In genomic region chr5:107725435-107726261, GRCm38 (mm10) we compare ENCODE assay signal across 7 mouse cellular contexts. TPM values are rescaled to one million over a fixed set of nuclear protein-coding genes. Genes with fewer than 3 reads are reported as not detected.
DNase-seq lines count a peak whose midpoint lies in the region; ATAC-seq and TF ChIP-seq lines count a peak whose summit lies in the region.

Gfi1 (minus strand) TSS chr5:107726036.

- no peaks in the 10 kb centered on the region for H3K36me3 ChIP-seq in E14TG2a.4 (ENCODE audit: insufficient read depth, low read length)
- no peaks in the 10 kb centered on the region for H3K36me3 ChIP-seq in heart, embryonic 11.5 days (ENCODE audit: control insufficient read depth, insufficient read depth, low read length)
- no peaks in the 10 kb centered on the region for H3K36me3 ChIP-seq in midbrain, embryonic 14.5 days (ENCODE audit: control insufficient read depth, insufficient read depth, low read length)
- no peaks in the 10 kb centered on the region for H3K36me3 ChIP-seq in stomach, postnatal 0 days (ENCODE audit: control insufficient read depth, insufficient read depth, low read length)

- no peak within 1 kb of the TSS for H3K27ac ChIP-seq in heart, embryonic 11.5 days (ENCODE audit: low read depth, low read length)
- no peak within 1 kb of the TSS for H3K27ac ChIP-seq in midbrain, embryonic 14.5 days (replicated peaks; ENCODE audit: low read depth, low read length)
- no peak within 1 kb of the TSS for H3K27ac ChIP-seq in stomach, postnatal 0 days (replicated peaks)

- peaks cover 48% of the 10 kb centered on the region for H3K4me1 ChIP-seq in E14TG2a.4 (replicated peaks; ENCODE audit: low read depth, low read length)
- peaks cover 39% of the 10 kb centered on the region for H3K4me1 ChIP-seq in heart, embryonic 11.5 days (ENCODE audit: control insufficient read depth, insufficient read depth, low read length)
- H3K4me1 ChIP-seq in midbrain, embryonic 14.5 days (ENCODE audit: control insufficient read depth, insufficient read depth, low read length): peaks cover 23% of the 10 kb centered on the region
- H3K4me1 ChIP-seq in stomach, postnatal 0 days (replicated peaks; ENCODE audit: control insufficient read depth, insufficient read depth): peaks cover 14% of the 10 kb centered on the region

- H3K4me2 ChIP-seq in heart, embryonic 11.5 days: peak within 1 kb of the TSS; percentile 80
- peak within 1 kb of the TSS; percentile 43 for H3K4me2 ChIP-seq in midbrain, embryonic 14.5 days (ENCODE audit: low read length)
- peak within 1 kb of the TSS; percentile 51 for H3K4me2 ChIP-seq in stomach, postnatal 0 days (replicated peaks; ENCODE audit: low read depth)

- DNase-seq in kidney, postnatal 4 days: peak; percentile 24 to 53
- peak; percentile 30 for DNase-seq in midbrain, embryonic 14.5 days
- DNase-seq in stomach, postnatal 0 days (ENCODE audit: low spot score): peak; percentile 31
- DNase-seq in right cerebral cortex, postnatal 10 days (ENCODE audit: low spot score in 2 of 2): no peak

- peak within 1 kb of the TSS; percentile 57 for H3K4me3 ChIP-seq in E14TG2a.4 (replicated peaks; ENCODE audit: low read length)
- H3K4me3 ChIP-seq in heart, embryonic 11.5 days (ENCODE audit: low read depth, low read length): peak within 1 kb of the TSS; percentile 45
- peak within 1 kb of the TSS; percentile 15 for H3K4me3 ChIP-seq in midbrain, embryonic 14.5 days (replicated peaks; ENCODE audit: low read depth, low read length)
- peak within 1 kb of the TSS; percentile 29 for H3K4me3 ChIP-seq in stomach, postnatal 0 days (ENCODE audit: low read depth, low read length)

- peaks cover 80% of the 10 kb centered on the region for H3K27me3 ChIP-seq in E14TG2a.4 (ENCODE audit: insufficient read depth, low read length)
- H3K27me3 ChIP-seq in heart, embryonic 11.5 days (ENCODE audit: control insufficient read depth, insufficient read depth, low read length): peaks cover 86% of the 10 kb centered on the region
- H3K27me3 ChIP-seq in midbrain, embryonic 14.5 days (ENCODE audit: control insufficient read depth, insufficient read depth, low read length): peaks cover 83% of the 10 kb centered on the region
- H3K27me3 ChIP-seq in stomach, postnatal 0 days (ENCODE audit: control insufficient read depth, insufficient read depth, low read length): peaks cover 30% of the 10 kb centered on the region; the same call in 1 of the 2 replicates

- TF ChIP-seq EP300 in stomach, postnatal 0 days (optimal IDR thresholded peaks at IDR 0.05): no peak

- WGBS in heart, embryonic 11.5 days (ENCODE audit: insufficient replicate concordance): under 1% methylated on average over 41 of the region's 41 CpGs
- WGBS in midbrain, embryonic 14.5 days: under 1% methylated on average over 41 of the region's 41 CpGs
- under 1% methylated on average over 41 of the region's 41 CpGs for WGBS in stomach, postnatal 0 days

- TF ChIP-seq CTCF in E14TG2a.4 (conservative IDR thresholded peaks at IDR 0.05; ENCODE audit: low read length): no peak
- no peak for TF ChIP-seq CTCF in stomach, postnatal 0 days (IDR thresholded peaks at IDR 0.05; ENCODE audit: low read depth)

- ATAC-seq in activated CD4-positive, CD25-positive, alpha-beta regulatory T cell, adult 4 months: peak; percentile 72
- no peak for ATAC-seq in heart, embryonic 11.5 days (replicated peaks; ENCODE audit: insufficient number of reproducible peaks, low FRiP score, low TSS enrichment)
- ATAC-seq in midbrain, embryonic 14.5 days (ENCODE audit: low FRiP score, low TSS enrichment): no peak; the same call in 1 of the 2 replicates
- no peak for ATAC-seq in stomach, postnatal 0 days (ENCODE audit: low FRiP score, low TSS enrichment)

- no peak within 1 kb of the TSS for H3K9ac ChIP-seq in heart, embryonic 11.5 days (ENCODE audit: low read depth, low read length)
- H3K9ac ChIP-seq in midbrain, embryonic 14.5 days (replicated peaks; ENCODE audit: low read length): no peak within 1 kb of the TSS
- no peak within 1 kb of the TSS for H3K9ac ChIP-seq in stomach, postnatal 0 days (ENCODE audit: low read length)

- no peaks in the 10 kb centered on the region for H3K9me3 ChIP-seq in E14TG2a.4 (ENCODE audit: low read length)
- no peaks in the 10 kb centered on the region for H3K9me3 ChIP-seq in heart, embryonic 11.5 days (replicated peaks; ENCODE audit: control insufficient read depth, low read length)
- no peaks in the 10 kb centered on the region for H3K9me3 ChIP-seq in midbrain, embryonic 14.5 days (ENCODE audit: control insufficient read depth, low read length)
- H3K9me3 ChIP-seq in stomach, postnatal 0 days (ENCODE audit: control insufficient read depth, low read length): no peaks in the 10 kb centered on the region

RNA-seq across cellular contexts. Expression of gene Gfi1, which starts in this region (rescaled TPM):
- 1 to 10 TPM; 2.6 to 3.1 TPM for polyA plus RNA-seq in activated CD4-positive, CD25-positive, alpha-beta regulatory T cell, adult 4 months (2017; shearing (Covaris generic))
- polyA plus RNA-seq in heart, embryonic 11.5 days (2014; fragmentation: Nextera tagmentation; extraction: Ambion mirVana): not detected in 2 replicates
- not detected in 2 replicates for polyA plus RNA-seq in midbrain, embryonic 14.5 days (2014; fragmentation: Nextera tagmentation; extraction: Ambion mirVana)
- polyA plus RNA-seq in stomach, postnatal 0 days (2015; fragmentation: Nextera tagmentation; extraction: Ambion mirVana): 0.10 TPM in 1 of 2 replicates, not detected in the other

Comparison
In these comparisons a context has a peak if more than half of its experiments do, and no peak if none do; other contexts are left out.
1. Peak in DNase-seq, H3K4me3 ChIP-seq and H3K4me2 ChIP-seq in midbrain, embryonic 14.5 days; RNA of the gene not detected or under 1 TPM.
2. Peak in DNase-seq, H3K4me3 ChIP-seq and H3K4me2 ChIP-seq in stomach, postnatal 0 days; RNA of the gene not detected or under 1 TPM.
3. DNase-seq: peak in kidney, postnatal 4 days (2 of 2); none in right cerebral cortex, postnatal 10 days (0 of 2).
4. Peak in every context shown above with its lines, with median percentiles within 50 percentile points of each other: H3K4me3 ChIP-seq and H3K4me2 ChIP-seq.